Mouse (Mus musculus) lung, embryonic 16.5 days (tissue): ENCODE results near the gene Gpr107. TPM values are rescaled to one million over a fixed set of nuclear protein-coding genes. Genes with fewer than 3 reads are reported as not detected.

Experiments used
- ATAC-seq: fragments of 200-750 bp; cut with Nextera tagmentation; 2 replicates; pipeline ENCODE4 v1.8.0; 2017; ENCODE audit warnings: low read depth, mild to moderate bottlenecking, moderate library complexity
- H3K27ac ChIP-seq: fragments of 300-500 bp; sonication (generic); 2 replicates; pipeline ENCODE4 v1.5.1; 2014; ENCODE audit warnings: mild to moderate bottlenecking, control low read depth, low read length
- H3K27me3 ChIP-seq: fragments of 300-500 bp; sonication (generic); 2 replicates; pipeline ENCODE4 v1.6.1; 2014; ENCODE audit warnings: low read depth, low read length, mixed read lengths; ENCODE audit not compliant: control insufficient read depth, insufficient read depth
- H3K36me3 ChIP-seq: fragments of 300-500 bp; sonication (generic); 2 replicates; pipeline ENCODE4 v1.6.1; 2014; ENCODE audit warnings: low read length; ENCODE audit not compliant: control insufficient read depth, insufficient read depth
- H3K4me1 ChIP-seq: fragments of 300-500 bp; sonication (generic); replicated peaks from 2 replicates; pipeline ENCODE4 v1.6.1; 2014; ENCODE audit warnings: low read length, mixed read lengths; ENCODE audit not compliant: control insufficient read depth, insufficient read depth
- H3K4me2 ChIP-seq: fragments of 300-500 bp; sonication (generic); 2 replicates; pipeline ENCODE4 v1.6.1; 2014; ENCODE audit warnings: low read depth, low read length, control low read depth
- H3K4me3 ChIP-seq: fragments of 300-500 bp; sonication (generic); 2 replicates; pipeline ENCODE4 v1.5.1; 2014; ENCODE audit warnings: mild to moderate bottlenecking, low read length, control low read depth
- H3K9ac ChIP-seq: fragments of 300-500 bp; sonication (generic); 2 replicates; pipeline ENCODE4 v1.6.1; 2014; ENCODE audit warnings: low read length, control low read depth
- H3K9me3 ChIP-seq: fragments of 300-500 bp; sonication (generic); 2 replicates; pipeline ENCODE4 v1.6.1; 2016; ENCODE audit warnings: low read length; ENCODE audit not compliant: control insufficient read depth
- WGBS: fragments of 180-500 bp; shearing (Covaris S2); extraction: QIAGEN DNeasy Blood & Tissue Kit; methylation state at CpG from one replicate; pipeline ENCODE4 v1.1.7; 2014; 5-methylcytosine and 5-hydroxymethylcytosine counted together
- polyA plus RNA-seq: library from polyadenylated mRNA; unstranded; fragments of >200 nt; fragmentation: Nextera tagmentation; extraction: Ambion mirVana; gene quantifications from 2 replicates; pipeline ENCODE4 v1.2.1, GENCODE M21; 2015

Gene Gpr107
- polyA plus RNA-seq, 1 experiment from 2014 or later: 34.3 TPM

- Histone ChIP-seq H3K27ac (peak overlapping the region; percentile 69), H3K4me3 (no peak overlapping the region), H3K9ac (no peak overlapping the region), H3K9me3 (no peaks in the 10 kb centered on the region), H3K4me1 (peaks cover 17% of the 10 kb centered on the region), H3K27me3 (no peaks in the 10 kb centered on the region), H3K4me2 (no peak overlapping the region), H3K36me3 (no peaks in the 10 kb centered on the region)
- ATAC-seq: peak; percentile 73
- WGBS: 30% methylated on average over 2 of the region's 2 CpGs
These were observed 27.4 kb upstream of the Gpr107 start for GRCm38 (mm10) chr2:31124694-31125093.

- no peak overlapping the region for H3K9ac ChIP-seq
- no peak for ATAC-seq
- 53% methylated on average over 7 of the region's 7 CpGs for WGBS
- H3K27me3 ChIP-seq: no peaks in the 10 kb centered on the region
- no peaks in the 10 kb centered on the region for H3K36me3 ChIP-seq
- H3K4me3 ChIP-seq: no peak overlapping the region
- no peaks in the 10 kb centered on the region for H3K9me3 ChIP-seq
- peaks cover 22% of the 10 kb centered on the region for H3K4me1 ChIP-seq
- H3K4me2 ChIP-seq: no peak overlapping the region
- H3K27ac ChIP-seq: peak overlapping the region; percentile 69; the same call in 1 of the 2 replicates
These were observed 27.0 kb upstream of the Gpr107 start for GRCm38 (mm10) chr2:31125156-31125555.

GRCm38 (mm10) chr2:31126048-31126447 lies 26.1 kb upstream of the Gpr107 start:
- Histone ChIP-seq H3K27me3 (no peaks in the 10 kb centered on the region), H3K4me3 (no peak overlapping the region), H3K4me2 (no peak overlapping the region), H3K9me3 (no peaks in the 10 kb centered on the region), H3K9ac (no peak overlapping the region), H3K27ac (no peak overlapping the region), H3K36me3 (no peaks in the 10 kb centered on the region), H3K4me1 (peaks cover 30% of the 10 kb centered on the region)
- ATAC-seq: no peak
- WGBS: 83% methylated on average over 9 of the region's 9 CpGs

- Histone ChIP-seq H3K27ac (no peak overlapping the region), H3K36me3 (no peaks in the 10 kb centered on the region), H3K4me1 (peaks cover 35% of the 10 kb centered on the region), H3K4me3 (no peak overlapping the region), H3K27me3 (no peaks in the 10 kb centered on the region), H3K9ac (no peak overlapping the region), H3K9me3 (no peaks in the 10 kb centered on the region), H3K4me2 (no peak overlapping the region)
- WGBS: 69% methylated on average over 7 of the region's 7 CpGs
- ATAC-seq: no peak
These were observed 24.9 kb upstream of the Gpr107 start for GRCm38 (mm10) chr2:31127219-31127618.

- 68% methylated on average over 4 of the region's 4 CpGs for WGBS
- no peak for ATAC-seq
- no peak overlapping the region for H3K9ac ChIP-seq
- no peaks in the 10 kb centered on the region for H3K9me3 ChIP-seq
- no peak overlapping the region for H3K27ac ChIP-seq
- H3K4me1 ChIP-seq: peaks cover 39% of the 10 kb centered on the region
- no peaks in the 10 kb centered on the region for H3K27me3 ChIP-seq
- no peak overlapping the region for H3K4me3 ChIP-seq
- H3K4me2 ChIP-seq: no peak overlapping the region
- H3K36me3 ChIP-seq: no peaks in the 10 kb centered on the region
These were observed 24.2 kb upstream of the Gpr107 start for GRCm38 (mm10) chr2:31127899-31128298.

- Histone ChIP-seq H3K4me3 (no peak overlapping the region), H3K4me1 (peaks cover 32% of the 10 kb centered on the region), H3K27me3 (no peaks in the 10 kb centered on the region), H3K36me3 (no peaks in the 10 kb centered on the region), H3K4me2 (no peak overlapping the region), H3K9me3 (no peaks in the 10 kb centered on the region), H3K9ac (no peak overlapping the region), H3K27ac (no peak overlapping the region)
- WGBS: 71% methylated on average over 14 of the region's 14 CpGs
- ATAC-seq: no peak
These were observed 22.2 kb upstream of the Gpr107 start for GRCm38 (mm10) chr2:31129742-31130518.

- Histone ChIP-seq H3K4me2 (no peak overlapping the region), H3K9me3 (no peaks in the 10 kb centered on the region), H3K36me3 (no peaks in the 10 kb centered on the region), H3K4me3 (no peak overlapping the region), H3K27ac (peak overlapping the region; percentile 26), H3K27me3 (no peaks in the 10 kb centered on the region), H3K4me1 (peaks cover 30% of the 10 kb centered on the region), H3K9ac (no peak overlapping the region)
- WGBS: 51% methylated on average over 8 of the region's 8 CpGs
- peak; percentile 42 for ATAC-seq
These were observed 21.3 kb upstream of the Gpr107 start for GRCm38 (mm10) chr2:31130815-31131299.

- Histone ChIP-seq H3K4me2 (no peak overlapping the region), H3K9me3 (no peaks in the 10 kb centered on the region), H3K4me3 (no peak overlapping the region), H3K9ac (no peak overlapping the region), H3K27me3 (no peaks in the 10 kb centered on the region), H3K36me3 (no peaks in the 10 kb centered on the region), H3K4me1 (peaks cover 26% of the 10 kb centered on the region), H3K27ac (no peak overlapping the region)
- 65% methylated on average over 8 of the region's 8 CpGs for WGBS
- ATAC-seq: no peak
These were observed 19.4 kb upstream of the Gpr107 start for GRCm38 (mm10) chr2:31132682-31133081.

GRCm38 (mm10) chr2:31133981-31134380 lies 18.1 kb upstream of the Gpr107 start:
- no peak for ATAC-seq
- no peak overlapping the region for H3K27ac ChIP-seq
- no peaks in the 10 kb centered on the region for H3K9me3 ChIP-seq
- WGBS: 71% methylated on average over 3 of the region's 4 CpGs
- no peak overlapping the region for H3K4me2 ChIP-seq
- H3K36me3 ChIP-seq: no peaks in the 10 kb centered on the region
- peaks cover 23% of the 10 kb centered on the region for H3K4me1 ChIP-seq
- H3K27me3 ChIP-seq: no peaks in the 10 kb centered on the region
- H3K9ac ChIP-seq: no peak overlapping the region
- H3K4me3 ChIP-seq: no peak overlapping the region
